Mouse (Mus musculus) CH12.LX (cell line): ENCODE measurements around the gene Rbm4b. TPM values are rescaled to one million over a fixed set of nuclear protein-coding genes. Genes with fewer than 3 reads are reported as not detected.

Experiments used
- DNase-seq: peaks from one replicate; pipeline ENCODE4 v3.0.0-alpha.2; 2013; ENCODE audit errors: extremely low read depth
- H3K27ac ChIP-seq: 2 replicates; pipeline ENCODE4 v1.5.1; 2012; ENCODE audit warnings: low read depth, mild to moderate bottlenecking, control low read depth, moderate library complexity; ENCODE audit not compliant: insufficient read depth
- H3K27me3 ChIP-seq: replicated peaks from 2 replicates; pipeline ENCODE3; 2012; ENCODE audit warnings: inconsistent platforms
- H3K36me3 ChIP-seq, 2 experiments: replicated peaks in 1 of 2; 2 replicates each; pipeline versions ENCODE3 to v1.6.1; 2012; ENCODE audit warnings: inconsistent platforms in 1 of 2, low read length in 1 of 2, mild to moderate bottlenecking in 1 of 2, mixed read lengths in 1 of 2, moderate library complexity in 1 of 2; ENCODE audit not compliant: control insufficient read depth in 1 of 2, insufficient read depth in 1 of 2
- H3K4me1 ChIP-seq, 2 experiments: 2 replicates each; pipeline ENCODE4 v1.6.1; 2012; ENCODE audit warnings: inconsistent platforms in 1 of 2, moderate library complexity in 1 of 2; ENCODE audit not compliant: insufficient read depth in 2 of 2, control insufficient read depth in 1 of 2
- H3K4me2 ChIP-seq: 2 replicates; pipeline ENCODE4 v1.6.1; 2012; ENCODE audit warnings: low read depth, mild to moderate bottlenecking, control low read depth; ENCODE audit not compliant: poor library complexity, insufficient read depth, severe bottlenecking
- H3K4me3 ChIP-seq, 3 experiments: fragments of 150-350 bp in 1 of 3; sonication (generic) in 1 of 3; replicated peaks in 1 of 3; 2 replicates each; pipeline versions ENCODE3 to v1.5.1; 2011 to 2012; ENCODE audit warnings: low read depth in 2 of 3, low read length in 2 of 3, mild to moderate bottlenecking in 2 of 3, moderate library complexity in 2 of 3, control low read depth in 1 of 3, improper control_type of control experiment in 1 of 3, inconsistent platforms in 1 of 3, mixed read lengths in 1 of 3; ENCODE audit not compliant: poor library complexity in 1 of 3
- H3K79me2 ChIP-seq: replicated peaks from 2 replicates; pipeline ENCODE4 v1.6.1; 2012; ENCODE audit warnings: mild to moderate bottlenecking, moderate library complexity; ENCODE audit not compliant: control insufficient read depth, poor library complexity, insufficient read depth, severe bottlenecking; ENCODE audit errors: extremely low read depth
- H3K9ac ChIP-seq: 2 replicates; pipeline ENCODE4 v1.6.1; 2012; ENCODE audit warnings: low read depth, mild to moderate bottlenecking, control low read depth, moderate library complexity; ENCODE audit not compliant: insufficient read depth
- H3K9me3 ChIP-seq: replicated peaks from 2 replicates; pipeline ENCODE3; 2012; ENCODE audit warnings: low read length, inconsistent platforms, mixed read lengths
- BHLHE40 ChIP-seq: IDR thresholded peaks from 2 replicates; pipeline ENCODE4 v1.6.1; 2011; ENCODE audit warnings: mild to moderate bottlenecking, low read depth, low read length, improper control_type of control experiment
- CHD1 ChIP-seq: IDR thresholded peaks from 2 replicates; pipeline ENCODE4 v1.6.1; 2012; ENCODE audit warnings: low read depth, low read length, improper control_type of control experiment, inconsistent platforms
- E2F4 ChIP-seq: IDR thresholded peaks from 2 replicates; pipeline ENCODE4 v1.6.1; 2011; ENCODE audit warnings: low read depth, low read length, improper control_type of control experiment; ENCODE audit not compliant: insufficient replicate concordance
- ELF1 ChIP-seq: IDR thresholded peaks from 2 replicates; pipeline ENCODE4 v1.6.1; 2014; ENCODE audit warnings: low read depth, mild to moderate bottlenecking, inconsistent platforms, low read length, improper control_type of control experiment
- EP300 ChIP-seq: IDR thresholded peaks from 2 replicates; pipeline ENCODE4 v1.6.1; 2011; ENCODE audit warnings: low read length, improper control_type of control experiment
- ETS1 ChIP-seq: conservative IDR thresholded peaks from 2 replicates; pipeline ENCODE4 v1.6.1; 2012; ENCODE audit warnings: low read depth, mild to moderate bottlenecking, inconsistent platforms, low read length, improper control_type of control experiment, moderate library complexity
- HCFC1 ChIP-seq: IDR thresholded peaks from 2 replicates; pipeline ENCODE4 v1.6.1; 2012; ENCODE audit warnings: low read depth, mild to moderate bottlenecking, inconsistent platforms, low read length, improper control_type of control experiment
- IRF4 ChIP-seq: IDR thresholded peaks from 2 replicates; pipeline ENCODE4 v1.6.1; 2014; ENCODE audit warnings: low read depth, mild to moderate bottlenecking, inconsistent platforms, low read length, improper control_type of control experiment
- JUN ChIP-seq: IDR thresholded peaks from 2 replicates; pipeline ENCODE4 v1.6.1; 2011; ENCODE audit warnings: low read depth, mild to moderate bottlenecking, low read length, improper control_type of control experiment, moderate library complexity; ENCODE audit not compliant: insufficient read depth
- JUND ChIP-seq: conservative IDR thresholded peaks from 2 replicates; pipeline ENCODE4 v1.6.1; 2011; ENCODE audit warnings: low read depth, low read length, improper control_type of control experiment
- KAT2A ChIP-seq: IDR thresholded peaks from 2 replicates; pipeline ENCODE4 v1.6.1; 2012; ENCODE audit warnings: low read length, improper control_type of control experiment, inconsistent platforms; ENCODE audit not compliant: insufficient replicate concordance
- MAX ChIP-seq: IDR thresholded peaks from 2 replicates; pipeline ENCODE4 v1.6.1; 2011; ENCODE audit warnings: low read length, improper control_type of control experiment
- MEF2A ChIP-seq: IDR thresholded peaks from 2 replicates; pipeline ENCODE4 v1.6.1; 2014; ENCODE audit warnings: low read depth, mild to moderate bottlenecking, inconsistent platforms, low read length, improper control_type of control experiment, borderline replicate concordance
- PAX5 ChIP-seq: IDR thresholded peaks from 2 replicates; pipeline ENCODE4 v1.6.1; 2012; ENCODE audit warnings: low read length, inconsistent platforms, mixed read lengths
- POLR2AphosphoS2 ChIP-seq: IDR thresholded peaks from 2 replicates; pipeline ENCODE4 v1.6.1; 2011; ENCODE audit warnings: low read depth, low read length, improper control_type of control experiment
- RAD21 ChIP-seq: IDR thresholded peaks from 2 replicates; pipeline ENCODE4 v1.6.1; 2011; ENCODE audit warnings: low read depth, mild to moderate bottlenecking, low read length, improper control_type of control experiment, moderate library complexity
- RCOR1 ChIP-seq: conservative IDR thresholded peaks from 2 replicates; pipeline ENCODE4 v1.6.1; 2012; ENCODE audit warnings: low read depth, mild to moderate bottlenecking, inconsistent platforms, low read length, improper control_type of control experiment
- SIN3A ChIP-seq: IDR thresholded peaks from 2 replicates; pipeline ENCODE4 v1.6.1; 2012; ENCODE audit warnings: low read length, improper control_type of control experiment, inconsistent platforms
- TCF12 ChIP-seq: IDR thresholded peaks from 2 replicates; pipeline ENCODE4 v1.6.1; 2014; ENCODE audit warnings: low read depth, mild to moderate bottlenecking, inconsistent platforms, low read length, improper control_type of control experiment
- USF1 ChIP-seq: IDR thresholded peaks from 2 replicates; pipeline ENCODE4 v1.6.1; 2014; ENCODE audit warnings: low read depth, mild to moderate bottlenecking, inconsistent platforms, low read length, improper control_type of control experiment
- USF2 ChIP-seq: conservative IDR thresholded peaks from 2 replicates; pipeline ENCODE4 v1.6.1; 2011; ENCODE audit warnings: low read depth, low read length, improper control_type of control experiment
- ZC3H11A ChIP-seq: IDR thresholded peaks from 2 replicates; pipeline ENCODE4 v1.6.1; 2012; ENCODE audit warnings: low read depth, mild to moderate bottlenecking, inconsistent platforms, low read length, improper control_type of control experiment
- ZKSCAN1 ChIP-seq: IDR thresholded peaks from 2 replicates; pipeline ENCODE4 v1.6.1; 2012; ENCODE audit warnings: low read depth, inconsistent platforms, low read length, improper control_type of control experiment, borderline replicate concordance
- ZNF384 ChIP-seq: IDR thresholded peaks from 2 replicates; pipeline ENCODE4 v1.6.1; 2012; ENCODE audit warnings: low read depth, low read length, improper control_type of control experiment, inconsistent platforms
- dilution Hi-C: fragments of 300-500 bp; cut with MboI; formaldehyde crosslinking; loops from 2 replicates; pipeline ENCODE4 v1.14.3; 2020; ENCODE audit warnings: low sequenced_read_pairs; ENCODE audit not compliant: extremely low pct_unique_long_range_greater_than_20kb, extremely low pct_ligation_motif_present
- in situ Hi-C: fragments of 300-500 bp; cut with MboI; formaldehyde crosslinking; loops from 3 replicates; pipeline ENCODE4 v1.14.3; 2019; ENCODE audit warnings: low sequenced_read_pairs, low pct_ligation_motif_present, low pct_unique_long_range_greater_than_20kb, mixed read lengths
- polyA plus RNA-seq: library from polyadenylated mRNA; unstranded; fragments of >175 nt; gene quantifications from 2 replicates; pipeline ENCODE4 v1.2.1, GENCODE M21; 2012; ENCODE audit warnings: low read depth; ENCODE audit not compliant: insufficient read length
- total RNA-seq, 2 experiments: library from RNA; depleted of rRNA; stranded (reverse); fragments of 300-350 nt in 1 of 2; fragments of >200 nt in 1 of 2; gene quantifications; 2 replicates each; pipeline ENCODE4 v1.2.3; 2012 to 2014

Rbm4b gene
- total and polyA plus RNA-seq, 3 experiments = 7.0 to 13.8 (median 11.1) TPM

DNA sequence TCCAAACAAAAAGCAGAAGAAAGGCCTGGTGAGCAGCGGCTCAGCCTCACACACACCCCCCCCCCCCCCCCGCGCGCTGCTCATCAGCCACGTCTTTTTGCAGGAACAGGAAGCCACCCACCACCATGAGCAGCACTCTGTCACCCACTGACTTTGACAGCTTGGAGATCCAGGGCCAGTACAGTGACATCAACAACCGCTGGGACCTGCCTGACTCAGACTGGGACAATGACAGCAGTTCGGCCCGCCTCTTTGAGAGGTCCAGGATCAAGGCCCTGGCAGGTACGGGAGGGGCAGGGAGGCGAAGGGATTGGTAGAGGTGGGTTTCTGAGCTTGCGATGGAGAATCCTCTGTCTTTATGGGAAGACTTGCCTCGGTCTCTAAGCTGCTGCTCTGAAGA, 37.6 kb upstream of the Rbm4b start:
- peaks cover 13% of the 10 kb centered on the region for H3K27me3 ChIP-seq
- H3K36me3 ChIP-seq = no peaks in the 10 kb centered on the region
- no peak for TF ChIP-seq JUN
- TF ChIP-seq POLR2AphosphoS2 = no peak
- TF ChIP-seq BHLHE40 = no peak
- TF ChIP-seq RCOR1 = no peak
- TF ChIP-seq USF2 = no peak
- no peak for TF ChIP-seq SIN3A
- TF ChIP-seq E2F4 = no peak
- TF ChIP-seq EP300 = no peak
- TF ChIP-seq MAX = no peak
- TF ChIP-seq JUND = no peak
- H3K9ac ChIP-seq = no peak overlapping the region
- no peak overlapping the region for H3K4me2 ChIP-seq
- dilution Hi-C loops = no loop called here
- H3K4me1 ChIP-seq = peaks cover 0 to 6% of the 10 kb centered on the region in 2 experiments; a peak in 2 of 4 replicates
- DNase-seq = no peak
- H3K79me2 ChIP-seq = no peaks in the 10 kb centered on the region
- in situ Hi-C loops = no loop called here
- no peak overlapping the region for H3K4me3 ChIP-seq
- H3K27ac ChIP-seq = no peak overlapping the region
- no peaks in the 10 kb centered on the region for H3K9me3 ChIP-seq

GRCm38 (mm10) chr19:4719351-4719764, 36.9 kb upstream of the Rbm4b start:
- TF ChIP-seq HCFC1 (no peak), POLR2AphosphoS2 (no peak), MEF2A (no peak)
- Histone ChIP-seq H3K79me2 (no peaks in the 10 kb centered on the region), H3K36me3 (no peaks in the 10 kb centered on the region), H3K27me3 (peaks cover 18% of the 10 kb centered on the region), H3K27ac (no peak overlapping the region), H3K4me2 (no peak overlapping the region), H3K4me1 (peaks cover 0 to 6% of the 10 kb centered on the region in 2 experiments; a peak in 2 of 4 replicates), H3K4me3 (no peak overlapping the region), H3K9me3 (no peaks in the 10 kb centered on the region), H3K9ac (no peak overlapping the region)
- dilution Hi-C loops (no loop called here), in situ Hi-C loops (no loop called here)
- no peak for DNase-seq

DNA sequence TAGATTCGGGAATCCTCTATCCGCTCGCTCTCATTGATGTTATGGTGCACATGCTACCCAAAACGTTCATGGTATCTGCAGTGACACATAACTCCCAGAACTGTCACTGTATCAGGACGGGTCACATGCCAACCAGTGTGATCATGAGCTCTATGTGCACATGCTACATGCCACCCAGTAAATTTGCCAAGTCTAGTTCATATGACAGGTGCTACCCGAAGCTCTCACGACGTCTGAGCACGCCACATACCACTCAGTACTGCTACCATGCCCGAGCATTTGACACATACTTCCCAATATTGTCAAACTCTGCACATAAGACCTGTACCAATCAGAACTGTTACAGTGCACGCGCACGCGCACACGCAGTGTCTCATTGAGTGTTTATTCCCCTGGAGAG, 36.2 kb upstream of the Rbm4b start:
- Histone ChIP-seq H3K79me2 (no peaks in the 10 kb centered on the region), H3K9me3 (no peaks in the 10 kb centered on the region), H3K4me2 (peak overlapping the region; percentile 60), H3K9ac (peak overlapping the region; percentile 32; the same call in 1 of the 2 replicates), H3K4me3 (peak overlapping the region in 2 of 3 experiments; percentile 45 to 48), H3K27ac (no peak overlapping the region), H3K4me1 (peaks cover 0 to 6% of the 10 kb centered on the region in 2 experiments; a peak in 2 of 4 replicates), H3K27me3 (peaks cover 19% of the 10 kb centered on the region), H3K36me3 (no peaks in the 10 kb centered on the region)
- DNase-seq = no peak
- no peak for TF ChIP-seq IRF4
- no peak for TF ChIP-seq SIN3A
- TF ChIP-seq ETS1 = no peak
- TF ChIP-seq JUN = no peak
- no peak for TF ChIP-seq HCFC1
- TF ChIP-seq PAX5 = no peak
- no peak for TF ChIP-seq ELF1
- TF ChIP-seq KAT2A = no peak
- TF ChIP-seq ZKSCAN1 = no peak
- TF ChIP-seq CHD1 = no peak
- no peak for TF ChIP-seq USF2
- TF ChIP-seq TCF12 = no peak
- TF ChIP-seq ZC3H11A = no peak
- TF ChIP-seq BHLHE40 = no peak
- TF ChIP-seq POLR2AphosphoS2 = no peak
- no peak for TF ChIP-seq USF1
- no peak for TF ChIP-seq RAD21
- no peak for TF ChIP-seq ZNF384
- in situ Hi-C loops (no loop called here), dilution Hi-C loops (no loop called here)
